Mouse (Mus musculus) ZHBTc4 (cell line): ENCODE results near the gene Ccng1.
A peak's percentile ranks its signal among the peaks of the same experiment; 100 is the strongest.
"Not testable (repeated sequence)": the region's sequence is repeated elsewhere in the genome, so short reads cannot be mapped to it uniquely, and the experiment has no call there.

Source experiments
- DNase-seq: peaks from one replicate; pipeline ENCODE4 v3.0.0-alpha.2; 2011; ENCODE audit warnings: low read depth, low spot score

Ccng1 gene

DNA sequence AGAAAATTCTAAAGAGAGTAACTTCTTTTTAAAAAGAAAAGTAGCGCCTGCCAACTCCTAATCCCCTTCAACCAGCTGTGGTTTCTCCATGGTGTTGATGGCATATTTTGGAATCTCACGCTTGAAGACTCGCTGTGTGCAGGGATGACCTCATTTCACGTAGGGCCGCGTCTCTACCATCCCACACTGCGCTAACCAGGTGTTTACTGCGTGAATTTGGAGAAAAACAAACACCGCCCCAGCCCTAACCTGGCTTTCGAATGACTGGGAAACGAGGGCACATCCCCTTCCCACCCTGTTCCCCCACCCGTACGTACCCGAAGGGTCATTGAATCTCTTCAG lies 22.1 kb downstream of the Ccng1 start:
- no peak for DNase-seq

DNA sequence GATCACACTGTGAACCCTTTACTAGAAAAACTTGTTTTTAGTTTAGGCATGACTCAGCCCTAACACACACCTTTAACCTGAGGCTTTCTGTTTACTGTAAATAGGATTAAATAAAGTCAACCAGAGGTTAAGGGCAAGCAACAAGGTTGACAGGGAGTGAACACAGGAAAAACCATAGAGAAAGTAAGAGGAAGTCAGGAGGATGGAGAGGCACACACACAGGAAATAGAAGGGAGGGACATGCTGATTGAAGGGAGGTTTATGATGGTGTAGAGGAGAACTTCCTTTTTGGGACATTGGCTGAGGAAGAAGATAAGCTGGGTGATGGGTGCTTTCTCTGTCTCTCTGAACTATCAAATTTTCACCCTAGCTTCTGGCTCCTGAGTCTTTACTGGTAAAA lies 36.8 kb downstream of the Ccng1 start:
- no peak for DNase-seq

DNA sequence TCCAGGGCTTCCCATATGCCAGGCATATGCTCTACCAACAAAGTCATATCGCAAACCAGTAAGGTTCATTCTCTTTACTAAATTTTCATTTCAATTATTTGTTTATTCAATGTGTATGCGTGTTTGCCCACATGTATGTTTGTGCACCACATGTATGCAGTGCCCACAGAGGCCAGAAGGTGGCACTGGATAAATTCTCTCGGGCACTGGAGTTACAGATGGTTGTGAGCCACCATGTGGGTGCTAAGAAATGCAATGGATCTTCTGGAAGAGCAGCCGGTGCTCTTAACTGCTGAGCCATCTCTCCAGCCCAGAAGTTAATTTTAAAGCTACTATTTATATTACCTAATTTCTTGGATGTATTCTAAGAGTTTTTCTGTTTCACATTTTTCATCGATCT lies 39.6 kb downstream of the Ccng1 start:
- DNase-seq = peak; percentile 67

DNA sequence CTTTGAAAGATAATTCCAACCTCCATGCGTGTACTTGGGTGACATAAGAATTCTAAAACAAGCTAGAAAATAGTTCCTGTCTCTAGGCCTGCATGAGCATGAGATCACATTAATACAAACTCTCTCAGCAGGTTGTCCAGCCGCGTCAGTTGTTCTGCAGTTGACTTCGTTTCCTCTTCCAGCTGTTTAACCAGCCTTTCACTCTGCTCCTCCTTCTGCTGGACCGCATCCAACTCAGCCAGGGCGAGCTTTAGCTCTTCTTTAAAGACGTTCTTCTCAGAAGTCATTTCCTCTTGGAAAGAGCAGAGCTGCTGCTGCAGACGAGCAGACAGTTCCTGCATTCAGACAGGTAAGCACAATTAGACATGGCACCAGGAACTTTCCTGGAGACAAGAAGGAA lies 41.3 kb downstream of the Ccng1 start:
- no peak for DNase-seq

DNA sequence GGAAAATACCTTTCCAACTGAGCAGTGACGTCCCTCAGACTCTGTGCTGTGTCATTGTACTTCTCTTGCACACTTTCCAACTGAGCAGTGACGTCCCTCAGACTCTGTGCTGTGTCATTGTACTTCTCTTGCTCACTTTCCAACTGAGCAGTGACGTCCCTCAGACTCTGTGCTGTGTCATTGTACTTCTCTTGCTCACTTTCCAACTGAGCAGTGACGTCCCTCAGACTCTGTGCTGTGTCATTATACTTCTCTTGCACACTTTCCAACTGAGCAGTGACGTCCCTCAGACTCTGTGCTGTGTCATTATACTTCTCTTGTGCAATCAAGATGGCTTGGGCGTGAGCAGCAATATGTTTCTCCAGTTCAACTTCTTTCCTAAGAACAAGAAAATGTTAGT lies 45.2 kb downstream of the Ccng1 start:
- DNase-seq = not testable (repeated sequence)
